Mouse (Mus musculus) neutrophil, adult 5-6 weeks (primary cell): ENCODE results near the gene Acrbp. TPM values are rescaled to one million over a fixed set of nuclear protein-coding genes. Genes with fewer than 3 reads are reported as not detected.

Experiments
- ATAC-seq: fragments of 151-379, 151-347 bp; 2 replicates; pipeline ENCODE4 v1.8.0; 2017; ENCODE audit warnings: mild to moderate bottlenecking, moderate TSS enrichment; ENCODE audit not compliant: insufficient number of reproducible peaks, poor library complexity, low FRiP score, severe bottlenecking; ENCODE audit errors: extremely low read depth
- total RNA-seq: library from RNA; stranded (forward); fragments of 200-1000 nt; gene quantifications from 2 replicates; pipeline ENCODE4 v1.2.3, GENCODE M21; 2017

Acrbp gene
- total RNA-seq, 1 experiment from 2014 or later: 26.8 TPM

GRCm38 (mm10) chr6:125096597-125097345 is 47.3 kb downstream of the Acrbp start:
- ATAC-seq: peak; percentile 29; the same call in 1 of the 2 replicates

DNA sequence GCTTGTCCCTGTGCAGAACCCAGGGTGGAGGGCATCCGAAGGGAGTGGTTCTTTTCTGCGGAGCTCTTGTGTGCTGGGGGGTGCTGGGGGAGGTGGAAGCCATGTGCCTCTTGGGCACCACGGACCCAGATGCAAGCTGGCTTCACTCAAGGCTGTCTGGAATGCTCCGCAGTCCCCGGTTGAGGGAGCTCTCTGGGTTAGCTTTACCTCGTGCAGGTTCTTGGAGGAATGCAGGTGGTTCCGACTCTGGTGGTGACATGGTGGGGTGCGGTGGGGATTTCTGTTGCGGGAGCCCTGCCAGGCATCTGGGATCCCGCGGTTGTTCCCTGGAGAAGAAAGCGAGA is 47.8 kb downstream of the Acrbp start:
- ATAC-seq: no peak

- ATAC-seq: no peak
Observed at GRCm38 (mm10) chr6:125097951-125098350, 48.5 kb downstream of the Acrbp start.

DNA sequence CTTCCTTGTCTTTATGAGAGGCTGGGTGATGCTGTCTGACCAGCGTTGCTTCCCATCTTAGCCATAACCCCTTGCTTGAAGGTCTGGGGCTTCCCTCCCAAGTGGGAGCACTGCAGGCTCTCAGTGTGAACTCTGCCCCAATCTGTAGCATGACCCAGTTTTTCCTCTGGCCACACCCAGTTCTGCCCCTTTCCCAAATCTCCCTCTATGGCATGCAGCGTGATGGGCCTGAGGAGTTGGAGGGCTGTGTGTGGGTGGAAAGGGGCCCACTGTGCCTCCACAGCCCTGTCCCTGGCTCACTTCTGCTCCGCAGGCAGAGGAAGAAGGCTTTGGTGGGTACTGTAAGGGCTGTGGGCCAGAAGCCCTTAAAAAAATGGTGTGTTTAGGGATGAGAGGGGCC is 49.0 kb downstream of the Acrbp start:
- ATAC-seq: no peak

- ATAC-seq: peak; percentile 43
Observed at GRCm38 (mm10) chr6:125099421-125099971, 50.0 kb downstream of the Acrbp start.

DNA sequence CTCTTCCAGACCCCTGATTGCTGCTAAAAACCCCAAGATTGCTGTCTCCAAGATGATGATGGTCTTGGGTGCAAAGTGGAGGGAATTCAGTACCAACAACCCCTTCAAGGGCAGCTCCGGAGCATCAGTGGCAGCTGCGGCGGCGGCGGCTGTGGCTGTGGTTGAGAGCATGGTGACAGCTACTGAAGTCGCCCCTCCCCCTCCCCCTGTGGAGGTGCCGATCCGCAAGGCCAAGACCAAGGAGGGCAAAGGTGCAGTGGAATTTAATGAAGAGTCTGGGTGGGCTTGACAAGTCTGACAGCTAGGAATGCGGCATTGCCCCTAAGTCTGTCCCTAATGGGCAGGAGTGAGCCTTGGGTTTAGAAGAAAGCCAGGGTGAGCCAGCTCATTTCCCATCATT is 52.0 kb downstream of the Acrbp start:
- ATAC-seq: no peak

DNA sequence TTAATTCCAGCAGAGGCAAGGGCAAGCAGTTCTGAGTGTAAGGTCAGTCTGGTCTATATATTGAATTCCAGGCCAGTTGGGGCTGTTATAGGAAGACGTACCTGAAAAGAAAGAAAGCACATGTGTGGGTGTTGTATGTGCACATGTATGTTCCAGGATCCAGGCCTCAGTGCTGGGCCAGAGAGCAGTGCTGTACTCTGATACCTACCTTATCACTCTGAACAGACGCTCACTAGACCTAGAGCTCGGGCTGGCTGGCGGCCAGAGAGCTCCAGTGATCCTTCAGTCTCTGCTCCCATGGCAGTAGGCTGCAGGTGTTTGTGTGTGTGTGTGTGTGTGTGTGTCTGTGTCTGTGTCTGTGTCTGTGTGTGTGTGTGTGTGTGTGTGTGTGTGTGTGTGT is 54.7 kb downstream of the Acrbp start:
- ATAC-seq: no peak

DNA sequence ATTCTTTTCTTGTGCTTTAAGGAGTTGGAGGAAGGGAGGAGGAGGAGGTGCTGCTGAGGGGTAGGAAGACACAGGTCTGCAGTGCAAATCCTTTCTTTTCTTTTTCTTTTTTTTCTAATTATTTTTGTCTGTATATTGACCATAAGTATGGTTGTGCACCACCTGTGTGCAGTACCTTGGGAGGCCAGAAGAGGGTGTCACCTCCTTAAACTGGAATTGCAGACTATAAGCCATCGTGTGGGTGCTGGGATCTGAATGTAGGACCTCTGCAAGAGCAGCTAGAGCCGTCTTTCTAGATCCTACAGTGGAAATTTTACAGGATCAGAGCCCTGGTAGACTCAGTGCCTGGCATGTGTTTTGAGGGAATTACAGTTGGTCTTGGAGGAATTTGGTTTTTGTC is 58.2 kb downstream of the Acrbp start:
- no peak for ATAC-seq

DNA sequence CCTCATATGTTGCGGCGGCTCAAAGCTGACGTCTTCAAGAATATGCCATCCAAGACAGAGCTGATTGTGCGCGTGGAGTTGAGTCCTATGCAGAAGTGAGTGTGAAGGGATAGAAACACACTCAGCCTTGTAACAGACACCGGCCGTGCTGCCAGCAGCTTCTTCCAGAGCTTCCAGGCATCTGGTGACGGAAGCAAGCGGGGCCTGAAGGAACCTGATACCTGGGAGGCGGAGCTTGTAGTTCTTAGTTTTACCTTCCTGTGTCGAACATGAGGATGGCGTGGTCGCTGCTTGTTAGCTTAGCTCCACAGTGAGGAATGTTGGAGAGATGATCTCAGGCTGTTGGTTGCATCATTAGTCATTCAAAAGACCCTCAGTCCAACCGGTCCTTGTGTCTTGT is 59.9 kb downstream of the Acrbp start:
- ATAC-seq: no peak

- no peak for ATAC-seq
Observed at GRCm38 (mm10) chr6:125110927-125111326, 61.4 kb downstream of the Acrbp start.

DNA sequence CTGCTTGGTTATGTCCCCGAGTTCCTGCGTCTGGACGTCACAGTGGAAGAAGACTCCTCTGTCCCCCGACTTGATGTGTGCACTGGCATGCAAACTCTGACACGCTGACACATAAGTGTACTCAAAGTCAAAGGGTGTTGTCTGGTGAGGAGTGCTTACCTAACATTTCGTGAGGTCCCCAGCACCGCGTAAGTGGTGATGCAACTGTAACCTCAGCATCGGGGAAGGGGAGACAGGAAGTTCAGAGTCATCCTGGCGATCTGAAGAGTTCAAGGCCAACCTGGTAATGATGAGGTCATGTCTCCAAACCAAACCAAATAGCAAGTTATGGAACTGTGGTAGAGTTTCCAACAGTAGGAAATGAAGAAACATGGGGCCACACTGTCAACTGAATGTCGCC is 63.1 kb downstream of the Acrbp start:
- peak; percentile 51; the same call in 1 of the 2 replicates for ATAC-seq

Other genes with a start within 250 kb of the Acrbp start
- 10.5 and 10.9 TPM in 2 replicates for gene Spsb2, start 241.0 kb upstream of the Acrbp start, total RNA-seq
- gene Tpi1, start 235.4 kb upstream of the Acrbp start, total RNA-seq: 43.0 and 64.8 TPM in 2 replicates
- 35.1 and 50.1 TPM in 2 replicates for gene Usp5, start 220.2 kb upstream of the Acrbp start, total RNA-seq
- gene Cdca3, start 220.1 kb upstream of the Acrbp start, total RNA-seq: 1.4 and 3.0 TPM in 2 replicates
- gene Gnb3, start 209.4 kb upstream of the Acrbp start, total RNA-seq: 0.70 TPM in 1 of 2 replicates, not detected in the other
- not detected in 2 replicates for gene P3h3, start 191.9 kb upstream of the Acrbp start, total RNA-seq
- not detected in 2 replicates for gene Gpr162, start 185.7 kb upstream of the Acrbp start, total RNA-seq
- gene Cd4, start 161.5 kb upstream of the Acrbp start, total RNA-seq: 6.8 and 7.1 TPM in 2 replicates
- 0.25 and 0.70 TPM in 2 replicates for gene Lag3, start 138.0 kb upstream of the Acrbp start, total RNA-seq
- 94.0 and 109 TPM in 2 replicates for gene Ptms, start 129.6 kb upstream of the Acrbp start, total RNA-seq
- gene Mlf2, start 118.3 kb upstream of the Acrbp start, total RNA-seq: 56.3 and 57.7 TPM in 2 replicates
- 19.1 and 23.7 TPM in 2 replicates for gene Cops7a, start 84.2 kb upstream of the Acrbp start, total RNA-seq
- gene Pianp, start 53.0 kb upstream of the Acrbp start, total RNA-seq: not detected in 2 replicates
- gene Zfp384, start 40.5 kb upstream of the Acrbp start, total RNA-seq: 45.1 and 58.1 TPM in 2 replicates
- gene Ing4, start 9.9 kb upstream of the Acrbp start, total RNA-seq: 136 and 143 TPM in 2 replicates
- 1.6 and 3.1 TPM in 2 replicates for gene Lpar5, start 18.2 kb downstream of the Acrbp start, total RNA-seq
- 363 and 367 TPM in 2 replicates for gene Chd4, start 46.3 kb downstream of the Acrbp start, total RNA-seq
- gene Nop2, start 82.2 kb downstream of the Acrbp start, total RNA-seq: 26.8 and 26.9 TPM in 2 replicates
- 36.6 and 37.5 TPM in 2 replicates for gene Iffo1, start 95.6 kb downstream of the Acrbp start, total RNA-seq
- gene Gapdh, start 116.8 kb downstream of the Acrbp start, total RNA-seq: 562 and 577 TPM in 2 replicates
- 42.5 and 66.2 TPM in 2 replicates for gene Ncapd2, start 142.0 kb downstream of the Acrbp start, total RNA-seq
- gene Mrpl51, start 142.1 kb downstream of the Acrbp start, total RNA-seq: 23.8 and 25.4 TPM in 2 replicates
- 56.0 and 57.8 TPM in 2 replicates for gene Vamp1, start 165.9 kb downstream of the Acrbp start, total RNA-seq
- gene Tapbpl, start 182.2 kb downstream of the Acrbp start, total RNA-seq: 22.1 and 24.0 TPM in 2 replicates
- gene Cd27, start 187.3 kb downstream of the Acrbp start, total RNA-seq: 23.3 and 25.0 TPM in 2 replicates
- 0.23 TPM in 1 of 2 replicates, not detected in the other for gene Tuba3a, start 236.4 kb downstream of the Acrbp start, total RNA-seq